27 mouse cellular contexts compared by ENCODE assay signal in genomic region chr5:46448274-46448673, GRCm38 (mm10).
DNase-seq lines count a peak whose midpoint lies in the region; ATAC-seq lines count a peak whose summit lies in the region.
"Had no signal": no experiment of that assay in that cellular context is flagged by ENCODE, and none has a peak within 500 bp of the region (broad histone marks: within the 10 kb centered on the region; RNA-seq: fewer than 3 reads in every experiment).

No protein-coding gene starts in this region.

- no peak overlapping the region for H3K4me3 ChIP-seq in forebrain, embryonic 12.5 days (replicated peaks)
- H3K4me3 ChIP-seq in forebrain, embryonic 11.5 days (ENCODE audit: low read depth, low read length): no peak overlapping the region
- H3K4me3 ChIP-seq in forebrain, embryonic 16.5 days (replicated peaks; ENCODE audit: low read length): no peak overlapping the region
- H3K4me3 ChIP-seq: embryonic facial prominence, embryonic 10.5 days; embryonic facial prominence, embryonic 15.5 days; heart, embryonic 10.5 days; liver, embryonic 12.5 days; megakaryocyte, embryonic 14.5 days; midbrain, embryonic 13.5 days; stomach, embryonic 15.5 days had no signal

- 69% methylated on average over 4 of the region's 4 CpGs for WGBS in forebrain, embryonic 12.5 days
- 78% methylated on average over 4 of the region's 4 CpGs for WGBS in forebrain, embryonic 11.5 days
- 32% methylated on average over 4 of the region's 4 CpGs for WGBS in forebrain, embryonic 16.5 days

- no peak overlapping the region for H3K27ac ChIP-seq in forebrain, embryonic 12.5 days
- H3K27ac ChIP-seq in forebrain, embryonic 11.5 days (ENCODE audit: low read depth, low read length): no peak overlapping the region
- no peak overlapping the region for H3K27ac ChIP-seq in forebrain, embryonic 16.5 days (ENCODE audit: low read length)
- H3K27ac ChIP-seq: embryonic facial prominence, embryonic 10.5 days; embryonic facial prominence, embryonic 15.5 days; heart, embryonic 10.5 days; kidney, postnatal 0 days; liver, embryonic 12.5 days; midbrain, embryonic 13.5 days; stomach, embryonic 15.5 days had no signal

- no peak for DNase-seq in forebrain, embryonic 11.5 days (ENCODE audit: low spot score)
- DNase-seq in layer of hippocampus, postnatal 10 days (ENCODE audit: low spot score in 2 of 2): peak; percentile 37 to 52
- DNase-seq in layer of hippocampus, adult 9-11 months: no peak
- DNase-seq in lung, postnatal 10 days: peak; percentile 13
- DNase-seq in lung, adult 18-20 months: no peak
- DNase-seq in ovary, adult 18-20 months (ENCODE audit: low spot score): no peak
- DNase-seq: adrenal gland, postnatal 14 days; cerebellum, adult 8-10 months; gastrocnemius, postnatal 25 days; heart, adult 11 months; heart, postnatal 36 days; kidney, adult 8-10 months; liver, postnatal 0 days; retina, postnatal 1 day; right cerebral cortex, postnatal 14 days had no signal

- H3K27me3 ChIP-seq in forebrain, embryonic 12.5 days: no peaks in the 10 kb centered on the region
- H3K27me3 ChIP-seq in forebrain, embryonic 11.5 days (ENCODE audit: control insufficient read depth, insufficient read depth, low read length): no peaks in the 10 kb centered on the region
- no peaks in the 10 kb centered on the region for H3K27me3 ChIP-seq in forebrain, embryonic 16.5 days (replicated peaks; ENCODE audit: control insufficient read depth, insufficient read depth, low read length)
- H3K27me3 ChIP-seq: embryonic facial prominence, embryonic 15.5 days; liver, embryonic 12.5 days; midbrain, embryonic 13.5 days; stomach, embryonic 15.5 days had no signal

- no peaks in the 10 kb centered on the region for H3K9me3 ChIP-seq in forebrain, embryonic 12.5 days
- H3K9me3 ChIP-seq in forebrain, embryonic 11.5 days (ENCODE audit: control insufficient read depth, low read length): no peaks in the 10 kb centered on the region
- H3K9me3 ChIP-seq in forebrain, embryonic 16.5 days (ENCODE audit: control insufficient read depth, low read length): no peaks in the 10 kb centered on the region
- H3K9me3 ChIP-seq: embryonic facial prominence, embryonic 10.5 days; embryonic facial prominence, embryonic 15.5 days; heart, embryonic 10.5 days; liver, embryonic 12.5 days; megakaryocyte, embryonic 14.5 days; midbrain, embryonic 13.5 days; stomach, embryonic 15.5 days had no signal

- H3K36me3 ChIP-seq in forebrain, embryonic 12.5 days (replicated peaks): no peaks in the 10 kb centered on the region
- H3K36me3 ChIP-seq in forebrain, embryonic 11.5 days (ENCODE audit: control insufficient read depth, insufficient read depth, low read length): no peaks in the 10 kb centered on the region
- no peaks in the 10 kb centered on the region for H3K36me3 ChIP-seq in forebrain, embryonic 16.5 days (ENCODE audit: control insufficient read depth, insufficient read depth)
- H3K36me3 ChIP-seq: embryonic facial prominence, embryonic 10.5 days; embryonic facial prominence, embryonic 15.5 days; heart, embryonic 10.5 days; liver, embryonic 12.5 days; midbrain, embryonic 13.5 days; stomach, embryonic 15.5 days had no signal

- H3K4me1 ChIP-seq in forebrain, embryonic 12.5 days: peaks cover 18% of the 10 kb centered on the region
- no peaks in the 10 kb centered on the region for H3K4me1 ChIP-seq in forebrain, embryonic 11.5 days (replicated peaks; ENCODE audit: control insufficient read depth, insufficient read depth, low read length)
- peaks cover 19% of the 10 kb centered on the region for H3K4me1 ChIP-seq in forebrain, embryonic 16.5 days (replicated peaks; ENCODE audit: control insufficient read depth, insufficient read depth, low read length)
- H3K4me1 ChIP-seq: liver, embryonic 12.5 days; stomach, embryonic 15.5 days had no signal

- no peak overlapping the region for H3K4me2 ChIP-seq in forebrain, embryonic 12.5 days
- no peak overlapping the region for H3K4me2 ChIP-seq in forebrain, embryonic 11.5 days (ENCODE audit: low read depth, low read length, severe bottlenecking)
- no peak overlapping the region for H3K4me2 ChIP-seq in forebrain, embryonic 16.5 days (ENCODE audit: low read length)
- H3K4me2 ChIP-seq: embryonic facial prominence, embryonic 15.5 days; liver, embryonic 12.5 days; midbrain, embryonic 13.5 days; stomach, embryonic 15.5 days had no signal

- H3K9ac ChIP-seq in forebrain, embryonic 12.5 days: no peak overlapping the region
- H3K9ac ChIP-seq in forebrain, embryonic 11.5 days (ENCODE audit: low read length): no peak overlapping the region
- no peak overlapping the region for H3K9ac ChIP-seq in forebrain, embryonic 16.5 days (replicated peaks; ENCODE audit: low read depth, low read length)
- H3K9ac ChIP-seq: embryonic facial prominence, embryonic 15.5 days; liver, embryonic 12.5 days; liver, postnatal 0 days; midbrain, embryonic 13.5 days; stomach, embryonic 15.5 days had no signal

- 0 out of 2 replicates have a peak, but pooled peaks have one; percentile 21 for ATAC-seq in forebrain, embryonic 12.5 days (ENCODE audit: low FRiP score)
- no peak for ATAC-seq in forebrain, embryonic 11.5 days (replicated peaks; ENCODE audit: low FRiP score)
- peak; percentile 75 for ATAC-seq in forebrain, embryonic 16.5 days
- ATAC-seq: CD4-positive, CD25-positive, alpha-beta regulatory T cell, adult 4 months; intestine, embryonic 16.5 days; liver, embryonic 12.5 days; liver, postnatal 0 days; midbrain, embryonic 13.5 days had no signal

Comparison
In these comparisons a context has a peak if more than half of its experiments do, and no peak if none do; other contexts are left out.
1. DNase-seq: peak in layer of hippocampus, postnatal 10 days (2 of 2) and lung, postnatal 10 days (single experiment); none in forebrain, embryonic 11.5 days (single experiment), layer of hippocampus, adult 9-11 months (single experiment), lung, adult 18-20 months (0 of 2) and ovary, adult 18-20 months (single experiment).